Mouse (Mus musculus) cerebellum, adult (tissue): ENCODE results near the gene Lyz2.
"Not testable (repeated sequence)": the region's sequence is repeated elsewhere in the genome, so short reads cannot be mapped to it uniquely, and the experiment has no call there.

Experiments
- ATAC-seq: cut with Nextera tagmentation; 2 replicates; pipeline ENCODE4 v1.9.2; 2017; ENCODE audit warnings: mild to moderate bottlenecking, moderate library complexity, mixed read lengths; ENCODE audit not compliant: insufficient number of reproducible peaks, low FRiP score, low TSS enrichment

The Lyz2 gene

DNA sequence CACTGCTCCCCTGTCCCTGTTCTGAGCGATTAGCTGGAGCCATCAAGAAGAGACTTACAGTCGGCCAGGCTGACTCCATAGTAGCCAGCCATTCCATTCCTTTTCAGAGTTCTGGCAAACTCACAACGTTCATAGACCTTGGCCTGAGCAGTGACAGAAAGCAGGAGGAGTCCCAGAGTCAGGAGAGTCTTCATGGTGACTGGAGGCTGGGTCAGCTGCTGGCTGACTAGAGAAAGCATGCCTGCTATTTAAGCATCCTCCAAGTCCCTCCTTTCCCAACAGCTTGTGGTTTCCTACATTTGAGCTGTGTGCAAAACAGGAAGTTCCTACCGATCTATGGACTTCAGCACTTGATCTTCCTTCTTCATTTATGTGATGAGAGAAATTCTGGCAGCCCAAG, at the start of gene Lyz2:
Gene Lyz2 (minus strand): TSS at position 273 of the 400 bp plus-strand sequence.
- no peak for ATAC-seq

DNA sequence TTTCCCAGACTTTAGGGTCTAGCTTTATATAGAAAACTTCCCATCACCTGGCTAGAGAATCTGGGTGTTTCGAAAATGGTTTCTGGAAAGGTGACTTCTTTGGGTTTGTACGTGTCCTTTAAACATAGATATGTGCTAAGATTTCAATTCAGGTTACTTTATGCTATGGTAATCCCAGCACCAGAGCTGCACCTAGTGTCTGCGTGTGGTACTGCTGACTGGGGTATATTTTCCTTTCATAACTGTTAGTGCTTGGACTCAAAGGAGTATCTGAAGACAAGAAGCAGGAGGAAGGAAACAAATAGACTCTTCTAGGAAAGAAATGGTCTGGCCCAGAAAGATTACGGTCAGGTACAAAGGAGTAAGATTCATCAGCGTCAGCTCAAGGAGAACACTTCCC, 48.4 kb upstream of the Lyz2 start:
- no peak for ATAC-seq

DNA sequence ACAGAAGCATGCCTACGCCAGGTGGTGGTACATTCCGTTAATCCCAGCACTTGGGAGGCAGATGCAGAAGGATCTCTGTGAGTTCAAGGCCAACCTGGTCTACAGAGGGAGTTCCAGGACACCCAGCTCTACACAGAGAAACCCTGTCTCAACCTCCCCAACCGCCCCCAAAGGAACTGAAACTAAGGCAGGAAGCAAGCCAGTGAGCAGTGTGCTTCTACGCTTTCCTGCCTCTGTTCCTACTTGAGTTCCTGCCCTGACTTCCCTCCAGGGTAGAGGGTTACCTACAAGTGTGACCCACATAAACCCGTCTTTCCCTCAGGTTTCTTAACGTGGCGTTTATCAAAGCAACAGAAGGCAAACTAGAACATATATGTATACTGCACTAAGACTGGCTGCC, 41.7 kb upstream of the Lyz2 start:
- ATAC-seq = no peak

DNA sequence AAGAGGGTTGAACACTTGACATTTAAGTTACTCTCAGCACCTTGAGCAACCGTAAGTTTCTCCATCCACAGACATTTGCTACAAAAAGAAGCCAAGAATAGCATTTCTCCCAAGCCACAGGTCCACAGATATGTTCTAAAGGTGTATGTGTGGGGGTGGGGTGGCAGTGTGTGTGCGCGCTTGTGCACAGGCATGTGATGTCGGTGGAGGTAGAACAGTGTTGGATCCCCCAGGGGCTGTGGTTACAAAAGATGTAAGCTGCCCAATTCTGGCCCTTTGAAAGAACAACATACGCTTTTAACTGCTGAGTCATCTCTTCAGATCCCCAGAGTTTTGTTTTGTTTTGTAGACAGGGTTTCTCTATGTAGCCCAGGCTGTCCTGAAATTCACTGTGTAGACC, 40.5 kb upstream of the Lyz2 start:
- ATAC-seq = no peak

- no peak for ATAC-seq
These were observed 38.5 kb upstream of the Lyz2 start for GRCm38 (mm10) chr10:117320571-117320981.

GRCm38 (mm10) chr10:117316391-117316790, 34.3 kb upstream of the Lyz2 start:
- ATAC-seq = peak; percentile 15; the same call in 1 of the 2 replicates

DNA sequence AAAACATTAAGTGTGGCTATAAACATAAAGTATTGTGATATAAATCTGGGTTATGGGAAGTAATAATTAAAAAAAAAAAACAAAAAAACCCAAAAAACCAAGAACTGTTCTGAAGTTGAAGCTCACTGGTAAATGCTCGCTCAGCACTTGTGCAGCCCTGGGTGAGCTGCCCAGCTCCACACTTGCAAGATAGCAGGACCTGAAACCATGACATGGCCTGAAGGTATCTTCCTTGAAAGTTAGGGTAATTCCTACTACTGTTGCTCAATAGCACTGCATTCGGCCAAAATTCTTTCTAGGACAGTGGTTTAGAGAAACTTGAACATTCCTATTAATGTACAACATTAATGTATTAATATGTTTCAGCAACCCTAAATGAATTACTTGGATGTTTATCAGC, 31.0 kb upstream of the Lyz2 start:
- no peak for ATAC-seq

DNA sequence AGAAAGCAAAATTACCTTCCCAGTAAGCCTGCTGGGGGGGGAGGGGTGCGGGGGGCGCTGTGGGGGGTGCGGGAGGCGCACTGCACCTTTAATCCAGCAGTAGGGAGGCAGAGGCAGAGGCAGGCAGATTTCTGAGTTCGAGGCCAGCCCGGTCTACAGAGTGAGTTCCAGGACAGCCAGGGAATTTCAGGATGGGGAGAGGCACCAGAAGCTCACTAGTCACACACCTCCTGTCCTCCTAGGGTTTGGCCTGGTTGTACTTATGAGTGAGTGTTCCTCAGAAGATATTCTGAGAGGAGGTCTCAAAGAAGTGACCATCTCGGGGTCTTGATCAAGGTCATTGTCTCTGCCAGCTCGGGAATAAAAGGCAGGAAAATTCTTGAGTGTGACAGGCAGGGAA, 30.0 kb upstream of the Lyz2 start:
- ATAC-seq = no peak

DNA sequence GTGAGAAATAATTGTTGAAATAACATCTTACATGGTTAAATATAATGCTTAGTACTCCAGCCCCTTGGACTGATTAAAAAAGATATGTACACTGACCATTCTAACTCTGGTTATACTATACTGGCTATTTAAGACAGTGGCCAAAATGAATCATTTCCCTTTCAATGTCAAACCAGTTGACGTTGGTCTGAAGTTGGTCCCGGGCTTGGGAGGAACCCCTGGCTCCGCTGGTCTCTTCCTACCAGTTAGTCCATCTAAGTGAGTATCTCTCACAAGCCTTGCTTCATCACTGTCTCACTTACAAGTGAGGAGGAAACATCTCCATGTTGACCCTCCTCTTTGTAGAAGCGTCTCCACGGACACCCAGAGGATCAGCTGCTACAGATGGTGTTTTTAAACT, 22.2 kb upstream of the Lyz2 start:
- ATAC-seq = no peak

GRCm38 (mm10) chr10:117301688-117302087, 19.6 kb upstream of the Lyz2 start:
- ATAC-seq = no peak

DNA sequence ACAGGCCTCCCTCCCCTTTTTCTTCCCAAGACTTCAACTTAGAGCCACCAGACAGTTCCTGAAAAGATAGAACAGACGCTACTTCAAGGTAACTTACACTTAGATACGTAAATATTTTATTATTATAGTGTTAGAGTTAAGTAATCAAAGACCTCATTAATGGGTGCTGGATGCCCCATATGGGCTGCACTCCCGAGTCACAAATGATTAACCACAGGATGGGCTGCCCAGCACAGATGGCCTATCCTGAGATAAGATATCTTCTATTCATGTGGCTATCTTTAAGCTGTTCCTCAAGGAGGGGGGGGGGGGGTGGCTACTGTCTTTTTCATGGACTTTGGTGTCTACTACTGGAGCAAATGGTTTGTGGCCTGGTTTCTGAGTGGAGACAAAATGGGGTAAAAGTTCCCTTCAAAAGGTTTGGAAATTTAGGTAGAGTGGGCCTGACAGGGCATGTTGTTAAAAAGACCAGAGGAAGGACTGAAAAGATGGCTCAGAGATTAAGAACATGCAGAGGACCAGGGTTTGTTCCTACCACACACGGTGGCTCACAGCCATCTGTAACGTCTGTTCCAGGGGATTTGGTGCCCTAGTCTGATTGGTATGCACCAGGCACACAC, 17.9 kb upstream of the Lyz2 start:
- ATAC-seq = no peak

DNA sequence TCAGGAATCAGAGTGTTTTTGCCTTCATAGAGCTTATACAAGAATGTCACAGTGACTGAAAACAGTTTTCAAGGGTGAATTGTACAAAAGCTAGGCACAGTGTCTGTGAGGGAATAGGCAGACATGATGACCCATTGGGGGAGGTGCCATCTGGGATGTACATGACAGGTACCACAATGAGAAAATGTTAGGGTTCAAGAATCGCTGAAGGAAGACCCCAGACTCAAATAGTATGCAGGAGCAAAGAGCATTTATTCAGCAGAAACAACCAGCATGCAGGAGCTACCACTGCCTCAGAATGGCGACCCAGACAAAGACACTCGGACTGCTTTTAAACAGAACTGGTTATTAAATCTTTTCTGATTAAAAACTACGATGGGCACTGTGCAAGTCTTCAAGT, 17.0 kb upstream of the Lyz2 start:
- no peak for ATAC-seq

DNA sequence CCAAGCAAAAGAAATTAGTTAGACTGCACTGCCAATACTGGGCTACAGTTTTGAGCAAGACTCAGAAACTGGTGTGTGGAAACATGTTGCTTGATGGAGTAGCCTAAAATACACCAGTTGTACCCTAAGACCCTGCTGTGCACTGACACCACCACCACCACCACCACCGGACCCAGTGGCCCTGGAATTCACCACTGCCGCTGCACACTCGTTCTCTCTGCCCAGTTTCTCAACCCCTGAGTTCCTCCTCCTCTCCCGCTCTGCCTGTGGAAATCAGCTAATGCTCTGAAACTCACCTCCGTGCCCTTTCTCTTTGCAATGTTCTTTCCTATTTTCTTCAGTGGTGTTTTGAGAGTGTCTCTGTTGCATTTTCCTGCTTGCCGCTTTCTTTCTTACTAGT, 16.2 kb upstream of the Lyz2 start:
- ATAC-seq = no peak

- no peak for ATAC-seq
These were observed 10.6 kb upstream of the Lyz2 start, which contains the start of gene Lyz1 for GRCm38 (mm10) chr10:117292671-117293070. Gene Lyz1, minus strand, starts transcription at chr10:117292868.

DNA sequence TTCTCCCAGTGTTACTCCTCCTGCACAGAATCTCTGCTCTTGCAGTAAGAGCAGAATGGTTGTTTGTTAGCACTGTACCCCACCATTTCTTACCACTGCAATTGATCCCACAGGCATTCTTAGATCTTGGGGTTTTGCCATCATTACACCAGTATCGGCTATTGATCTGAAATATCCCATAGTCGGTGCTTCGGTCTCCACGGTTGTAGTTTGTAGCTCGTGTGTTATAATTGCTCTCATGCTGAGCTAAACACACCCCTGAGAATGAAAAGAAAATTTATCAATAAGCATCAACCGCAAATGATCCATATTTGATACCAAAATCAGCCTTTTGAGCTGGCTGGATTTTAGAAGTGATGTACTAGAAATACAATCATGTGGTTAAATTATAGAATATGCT, 8.8 kb upstream of the Lyz2 start:
- ATAC-seq = not testable (repeated sequence)

DNA sequence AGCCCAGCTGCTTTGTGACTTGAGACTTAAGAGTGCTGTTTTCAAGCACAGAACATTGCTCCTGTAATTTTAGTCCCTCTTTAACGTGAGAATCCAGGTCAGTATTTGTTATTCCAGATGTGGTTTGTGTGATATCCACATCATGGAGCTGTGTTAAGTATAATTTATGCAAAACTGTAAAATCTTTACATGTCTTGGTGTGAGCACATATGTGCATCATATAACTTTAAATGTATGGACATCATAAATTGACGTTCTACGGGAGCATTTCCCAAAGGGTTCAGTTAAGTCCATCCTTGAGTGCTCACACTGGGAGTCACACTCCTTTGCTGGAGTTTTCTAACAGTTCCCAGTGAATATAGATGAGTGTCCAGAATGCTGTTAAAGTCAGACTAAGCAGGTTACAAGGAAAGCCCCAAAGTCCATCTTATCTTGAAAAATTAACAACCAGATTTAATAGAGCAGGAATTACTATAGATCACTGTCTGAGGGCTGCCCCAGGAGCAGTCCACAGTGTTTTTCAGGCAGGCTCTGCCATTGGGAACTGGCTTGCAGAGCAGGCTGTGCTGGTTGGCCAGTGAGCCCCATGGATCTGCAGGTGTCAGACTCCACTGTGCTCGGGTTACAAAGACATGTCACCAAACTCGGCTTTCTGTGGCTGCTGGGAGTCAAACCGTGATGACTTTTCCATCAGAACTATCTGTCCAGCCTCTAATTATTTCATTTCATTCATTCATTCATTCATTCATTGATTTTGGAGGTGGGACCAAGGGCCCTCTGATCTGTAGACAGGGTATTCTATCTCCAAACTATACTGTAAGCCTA, 8.1 kb upstream of the Lyz2 start:
- ATAC-seq = no peak

DNA sequence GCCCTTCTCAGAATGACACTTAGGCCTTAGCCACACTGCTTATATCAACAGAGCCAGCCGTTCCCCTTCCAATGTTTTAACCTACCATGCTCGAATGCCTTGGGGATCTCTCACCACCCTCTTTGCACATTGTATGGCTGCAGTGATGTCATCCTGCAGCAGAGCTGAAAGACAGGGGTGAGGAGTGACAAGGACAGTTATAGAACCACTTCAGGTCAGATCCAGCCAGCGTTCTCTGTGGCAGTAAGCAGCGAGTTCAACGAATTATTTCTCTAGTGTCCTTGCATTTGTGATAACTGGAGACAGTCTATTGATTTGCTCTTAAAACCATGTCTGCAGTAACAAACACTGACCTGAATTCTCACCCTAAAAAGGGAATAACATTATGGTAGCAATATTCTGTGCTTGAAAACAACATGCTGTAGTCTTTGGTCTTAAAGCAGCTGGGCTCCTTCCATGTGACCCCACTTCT, 6.9 kb upstream of the Lyz2 start:
- ATAC-seq = not testable (repeated sequence)

DNA sequence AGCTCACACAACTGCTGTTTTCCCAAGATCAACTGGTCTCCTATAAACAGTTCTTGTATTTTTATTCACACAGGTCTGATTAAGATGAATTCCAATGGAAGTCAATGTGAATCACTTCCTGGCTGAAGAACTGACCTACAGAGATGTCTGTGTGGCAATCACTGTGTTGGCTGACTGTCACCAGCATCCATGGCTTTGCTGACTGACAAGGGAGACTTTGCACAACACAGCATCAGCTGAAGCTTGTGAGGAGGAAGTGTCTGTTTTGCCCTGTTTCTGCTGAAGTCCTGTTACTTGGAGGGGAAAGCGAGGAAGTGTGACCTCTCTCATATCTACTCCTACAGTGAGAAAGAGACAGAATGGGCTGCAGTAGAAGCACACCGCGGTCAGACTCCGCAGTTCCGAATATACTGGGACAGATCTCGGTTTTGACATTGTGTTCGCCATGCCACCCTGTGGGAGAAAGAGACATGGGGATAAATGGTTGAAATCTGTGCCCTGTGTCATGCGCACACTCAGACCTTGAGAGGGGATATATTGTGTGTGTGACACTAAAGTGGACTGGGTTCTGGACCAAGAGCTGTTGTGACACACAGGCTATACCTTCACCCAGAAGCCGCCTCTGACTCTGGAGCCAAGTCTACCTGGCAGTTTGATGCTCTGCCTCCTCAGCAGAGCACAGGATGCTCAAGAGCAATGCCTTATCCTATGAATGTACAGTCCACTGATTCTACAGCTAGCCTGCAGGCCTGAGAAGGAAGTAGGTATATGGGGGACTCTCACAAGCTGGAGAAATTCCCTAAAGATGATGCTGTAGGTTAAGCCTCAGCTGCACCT, 6.3 kb upstream of the Lyz2 start:
- no peak for ATAC-seq

- ATAC-seq = no peak
These were observed 5.2 kb upstream of the Lyz2 start for GRCm38 (mm10) chr10:117287226-117287850.

GRCm38 (mm10) chr10:117286366-117286970, 4.3 kb upstream of the Lyz2 start:
- ATAC-seq = no peak
